Mouse (Mus musculus) G1E-ER4 (cell line): ENCODE results near the gene Kcnj9. TPM values are rescaled to one million over a fixed set of nuclear protein-coding genes. Genes with fewer than 3 reads are reported as not detected.

Experiments
- GATA1 ChIP-seq: IDR thresholded peaks from one replicate; pipeline ENCODE4 v1.8.0; 2012; ENCODE audit warnings: low read length, inconsistent platforms
- polyA plus RNA-seq: library from polyadenylated mRNA; stranded (reverse); fragments of >175 nt; gene quantifications from 2 replicates; pipeline ENCODE4 v1.2.3, GENCODE M21; 2012

Gene Kcnj9
- polyA plus RNA-seq, 1 experiment: not detected

- TF ChIP-seq GATA1: no peak
Measured at GRCm38 (mm10) chr1:172309699-172310398, 19.3 kb downstream of the Kcnj9 start.

GRCm38 (mm10) chr1:172308409-172308808, 20.7 kb downstream of the Kcnj9 start:
- TF ChIP-seq GATA1: no peak

GRCm38 (mm10) chr1:172307936-172308335, 21.2 kb downstream of the Kcnj9 start:
- no peak for TF ChIP-seq GATA1

- no peak for TF ChIP-seq GATA1
Measured at GRCm38 (mm10) chr1:172306885-172307284, 22.2 kb downstream of the Kcnj9 start.

- TF ChIP-seq GATA1: no peak
Measured at GRCm38 (mm10) chr1:172306196-172306595, 22.9 kb downstream of the Kcnj9 start.

GRCm38 (mm10) chr1:172305635-172306034, 23.5 kb downstream of the Kcnj9 start:
- TF ChIP-seq GATA1: no peak

GRCm38 (mm10) chr1:172305153-172305552, 24.0 kb downstream of the Kcnj9 start:
- TF ChIP-seq GATA1: no peak

- TF ChIP-seq GATA1: no peak
Measured at GRCm38 (mm10) chr1:172304443-172304842, 24.7 kb downstream of the Kcnj9 start.

- TF ChIP-seq GATA1: no peak
Measured at GRCm38 (mm10) chr1:172302851-172303250, 26.3 kb downstream of the Kcnj9 start.

GRCm38 (mm10) chr1:172302311-172302710, 26.8 kb downstream of the Kcnj9 start:
- TF ChIP-seq GATA1: no peak

GRCm38 (mm10) chr1:172301180-172301579, 27.9 kb downstream of the Kcnj9 start:
- TF ChIP-seq GATA1: no peak

- no peak for TF ChIP-seq GATA1
Measured at GRCm38 (mm10) chr1:172300247-172300646, 28.9 kb downstream of the Kcnj9 start.

- TF ChIP-seq GATA1: no peak
Measured at GRCm38 (mm10) chr1:172299528-172299927, 29.6 kb downstream of the Kcnj9 start.

GRCm38 (mm10) chr1:172297611-172298537, 31.2 kb downstream of the Kcnj9 start, which contains the start of gene Atp1a2:
Atp1a2 (minus strand) TSS chr1:172298064.
- no peak for TF ChIP-seq GATA1

GRCm38 (mm10) chr1:172296816-172297510, 32.2 kb downstream of the Kcnj9 start:
- no peak for TF ChIP-seq GATA1

- TF ChIP-seq GATA1: no peak
Measured at GRCm38 (mm10) chr1:172295751-172296197, 33.3 kb downstream of the Kcnj9 start.
